Mouse (Mus musculus) liver, embryonic 14.5 days (tissue): ENCODE measurements around the gene Ccdc121. TPM values are rescaled to one million over a fixed set of nuclear protein-coding genes. Genes with fewer than 3 reads are reported as not detected.

Experiments used
- ATAC-seq: fragments of 200-750 bp; cut with Nextera tagmentation; 2 replicates; pipeline ENCODE4 v1.8.0; 2017; ENCODE audit warnings: moderate number of reproducible peaks, mild to moderate bottlenecking, moderate library complexity; ENCODE audit not compliant: insufficient read depth
- DNase-seq, 3 experiments: peaks; one replicate each; pipeline ENCODE4 v3.0.0-alpha.2; 2012 to 2013; ENCODE audit warnings: low read depth in 3 of 3, low spot score in 3 of 3
- H3K27ac ChIP-seq: fragments of 300-500 bp; sonication (generic); 2 replicates; pipeline ENCODE4 v1.5.1; 2014; ENCODE audit warnings: moderate library complexity, mild to moderate bottlenecking, control low read depth, inconsistent platforms
- H3K27me3 ChIP-seq: fragments of 300-500 bp; sonication (generic); 2 replicates; pipeline ENCODE4 v1.6.1; 2014; ENCODE audit warnings: mild to moderate bottlenecking, low read length, moderate library complexity; ENCODE audit not compliant: control insufficient read depth, insufficient read depth
- H3K36me3 ChIP-seq: fragments of 300-500 bp; sonication (generic); replicated peaks from 2 replicates; pipeline ENCODE4 v1.6.1; 2014; ENCODE audit warnings: low read depth; ENCODE audit not compliant: control insufficient read depth, insufficient read depth
- H3K4me1 ChIP-seq, 2 experiments: fragments of 200-500 bp in 1 of 2; fragments of 300-500 bp in 1 of 2; sonication (generic) in 1 of 2; replicated peaks; 2 replicates each; pipeline ENCODE4 v1.6.1; 2012 to 2014; ENCODE audit warnings: antibody characterized with exemption in 1 of 2, inconsistent platforms in 1 of 2, low read length in 1 of 2; ENCODE audit not compliant: control insufficient read depth in 2 of 2, insufficient read depth in 2 of 2
- H3K4me2 ChIP-seq: fragments of 300-500 bp; sonication (generic); 2 replicates; pipeline ENCODE4 v1.6.1; 2014; ENCODE audit warnings: low read depth, mild to moderate bottlenecking, control low read depth, moderate library complexity
- H3K4me3 ChIP-seq, 2 experiments: fragments of 200-500 bp in 1 of 2; fragments of 300-500 bp in 1 of 2; sonication (generic) in 1 of 2; 2 replicates each; pipeline ENCODE4 v1.5.1; 2012 to 2014; ENCODE audit warnings: low read depth in 2 of 2, low read length in 2 of 2, mild to moderate bottlenecking in 2 of 2, control low read depth in 1 of 2, inconsistent platforms in 1 of 2, moderate library complexity in 1 of 2; ENCODE audit not compliant: insufficient read depth in 1 of 2
- H3K9ac ChIP-seq: fragments of 300-500 bp; sonication (generic); replicated peaks from 2 replicates; pipeline ENCODE4 v1.6.1; 2014; ENCODE audit warnings: mild to moderate bottlenecking, control low read depth, moderate library complexity
- H3K9me3 ChIP-seq: fragments of 300-500 bp; sonication (generic); 2 replicates; pipeline ENCODE4 v1.6.1; 2016; ENCODE audit warnings: low read length, mixed read lengths; ENCODE audit not compliant: control insufficient read depth
- CTCF ChIP-seq: IDR thresholded peaks from 2 replicates; pipeline ENCODE4 v1.5.1; 2016; ENCODE audit warnings: antibody characterized with exemption, low read depth, control low read depth
- EP300 ChIP-seq: IDR thresholded peaks from 2 replicates; pipeline ENCODE4 v1.6.1; 2016; ENCODE audit warnings: antibody characterized with exemption, low read depth
- WGBS: fragments of 180-500 bp; shearing (Covaris S2); extraction: QIAGEN DNeasy Blood & Tissue Kit; methylation state at CpG from one replicate; pipeline ENCODE4 v1.1.7; 2014; ENCODE audit not compliant: insufficient replicate concordance; 5-methylcytosine and 5-hydroxymethylcytosine counted together
- polyA plus RNA-seq, 2 experiments: library from polyadenylated mRNA; depleted of rRNA in 1 of 2; stranded (reverse) in 1 of 2; unstranded in 1 of 2; fragments of >200 nt; fragmentation: Nextera tagmentation in 1 of 2; extraction: Ambion mirVana in 1 of 2; gene quantifications; 2 replicates each; pipeline versions ENCODE4 v1.2.1 to v1.2.3; 2012 to 2014

The Ccdc121 gene
- polyA plus RNA-seq, 2 experiments, result not detected

GRCm38 (mm10) chr1:181476557-181476956, 34.7 kb downstream of the Ccdc121 start:
- TF ChIP-seq EP300, result no peak
- no peak for TF ChIP-seq CTCF
- Histone ChIP-seq H3K4me2 (no peak overlapping the region), H3K4me1 (no peaks in the 10 kb centered on the region), H3K27ac (no peak overlapping the region), H3K27me3 (no peaks in the 10 kb centered on the region), H3K9ac (no peak overlapping the region), H3K4me3 (no peak overlapping the region), H3K9me3 (no peaks in the 10 kb centered on the region), H3K36me3 (no peaks in the 10 kb centered on the region)
- 55% methylated on average over 6 of the region's 6 CpGs for WGBS
- no peak for DNase-seq
- ATAC-seq, result no peak

- DNase-seq (no peak), ATAC-seq (no peak)
- Histone ChIP-seq H3K36me3 (no peaks in the 10 kb centered on the region), H3K9ac (no peak overlapping the region), H3K27me3 (no peaks in the 10 kb centered on the region), H3K4me2 (no peak overlapping the region), H3K27ac (no peak overlapping the region), H3K9me3 (no peaks in the 10 kb centered on the region), H3K4me3 (no peak overlapping the region), H3K4me1 (no peaks in the 10 kb centered on the region)
- WGBS, result 53% methylated on average over 8 of the region's 8 CpGs
- no peak for TF ChIP-seq CTCF
- TF ChIP-seq EP300, result no peak
Observed at GRCm38 (mm10) chr1:181476141-181476540, 35.1 kb downstream of the Ccdc121 start.

GRCm38 (mm10) chr1:181469415-181469814, 41.8 kb downstream of the Ccdc121 start:
- 51% methylated on average over 8 of the region's 8 CpGs for WGBS
- Histone ChIP-seq H3K27me3 (no peaks in the 10 kb centered on the region), H3K36me3 (no peaks in the 10 kb centered on the region), H3K4me2 (no peak overlapping the region), H3K4me3 (no peak overlapping the region), H3K9me3 (no peaks in the 10 kb centered on the region), H3K27ac (no peak overlapping the region), H3K9ac (no peak overlapping the region), H3K4me1 (peaks cover 0 to 11% of the 10 kb centered on the region in 2 experiments; a peak in 3 of 4 replicates)
- no peak for TF ChIP-seq EP300
- TF ChIP-seq CTCF, result no peak
- ATAC-seq (no peak), DNase-seq (no peak)

- H3K36me3 ChIP-seq, result no peaks in the 10 kb centered on the region
- H3K27me3 ChIP-seq, result no peaks in the 10 kb centered on the region
- no peaks in the 10 kb centered on the region for H3K9me3 ChIP-seq
- WGBS, result 64% methylated on average over 6 of the region's 6 CpGs
- no peak overlapping the region for H3K4me3 ChIP-seq
- peaks cover 0 to 11% of the 10 kb centered on the region in 2 experiments; a peak in 3 of 4 replicates for H3K4me1 ChIP-seq
- no peak overlapping the region for H3K27ac ChIP-seq
- H3K9ac ChIP-seq, result no peak overlapping the region
- no peak for ATAC-seq
- TF ChIP-seq EP300, result no peak
- TF ChIP-seq CTCF, result no peak
- DNase-seq, result no peak
- H3K4me2 ChIP-seq, result no peak overlapping the region
Observed at GRCm38 (mm10) chr1:181467321-181467670, 44.0 kb downstream of the Ccdc121 start.

- H3K36me3 ChIP-seq, result no peaks in the 10 kb centered on the region
- ATAC-seq, result no peak
- H3K27ac ChIP-seq, result no peak overlapping the region
- DNase-seq, result no peak
- H3K9ac ChIP-seq, result no peak overlapping the region
- WGBS, result 38% methylated on average over 17 of the region's 17 CpGs
- peaks cover 0 to 11% of the 10 kb centered on the region in 2 experiments; a peak in 3 of 4 replicates for H3K4me1 ChIP-seq
- H3K27me3 ChIP-seq, result no peaks in the 10 kb centered on the region
- no peak overlapping the region for H3K4me2 ChIP-seq
- no peak overlapping the region for H3K4me3 ChIP-seq
- no peaks in the 10 kb centered on the region for H3K9me3 ChIP-seq
- TF ChIP-seq CTCF (no peak), EP300 (no peak)
Observed at GRCm38 (mm10) chr1:181466601-181467320, 44.5 kb downstream of the Ccdc121 start.
